ENCODE assay signal across 8 mouse cellular contexts in the genomic region with DNA sequence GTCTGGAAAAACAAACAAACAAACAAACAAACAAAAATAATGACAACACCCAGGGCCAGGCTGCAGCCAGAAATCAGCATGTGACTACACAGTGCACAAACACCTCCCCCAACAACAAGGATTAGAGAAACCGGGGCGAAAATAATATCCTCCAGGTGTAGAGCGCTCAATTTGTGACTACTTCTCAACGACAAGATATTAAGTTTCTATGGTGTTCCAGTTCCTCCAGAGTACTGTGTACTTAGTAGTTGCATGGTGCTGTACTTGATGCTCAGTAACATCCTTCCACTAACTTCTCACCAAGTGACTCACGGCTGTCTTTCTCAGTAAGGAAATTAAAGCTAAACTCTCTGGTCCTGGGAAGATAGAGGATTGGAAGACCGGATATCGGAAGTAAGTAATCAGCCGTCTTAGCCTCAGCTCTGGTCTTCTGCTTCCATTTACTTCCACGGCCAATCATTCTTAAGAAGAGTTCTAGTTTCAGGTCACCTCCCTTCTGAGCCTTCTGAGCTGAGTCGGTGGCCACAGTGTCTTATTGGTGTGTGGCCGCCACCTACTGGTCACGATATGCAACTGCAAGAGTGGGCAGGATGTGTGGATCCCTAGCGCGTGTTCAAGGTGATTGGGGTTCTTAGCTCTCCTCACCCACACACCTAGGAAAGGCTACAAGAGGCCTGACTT. TPM values are rescaled to one million over a fixed set of nuclear protein-coding genes. Genes with fewer than 3 reads are reported as not detected.
A peak's percentile ranks its signal among the peaks of the same experiment; 100 is the strongest.
DNase-seq lines count a peak whose midpoint lies in the region; ATAC-seq and TF ChIP-seq lines count a peak whose summit lies in the region.

No protein-coding gene starts in this region.

- H3K9me3 ChIP-seq in embryonic facial prominence, embryonic 15.5 days (replicated peaks), result no peaks in the 10 kb centered on the region
- no peaks in the 10 kb centered on the region for H3K9me3 ChIP-seq in limb, embryonic 14.5 days (ENCODE audit: control insufficient read depth, low read length)
- H3K9me3 ChIP-seq in midbrain, postnatal 0 days (ENCODE audit: low read length), result no peaks in the 10 kb centered on the region

- peak; percentile 77 for ATAC-seq in embryonic facial prominence, embryonic 15.5 days (ENCODE audit: insufficient number of reproducible peaks, low FRiP score, low TSS enrichment, low read depth)
- peak; percentile 78 for ATAC-seq in limb, embryonic 14.5 days (ENCODE audit: low FRiP score, low read depth)
- peak; percentile 86 for ATAC-seq in midbrain, postnatal 0 days (ENCODE audit: low FRiP score)

- H3K4me2 ChIP-seq in embryonic facial prominence, embryonic 15.5 days (replicated peaks), result no peak overlapping the region
- no peak overlapping the region for H3K4me2 ChIP-seq in limb, embryonic 14.5 days (replicated peaks; ENCODE audit: low read depth, low read length, severe bottlenecking)
- H3K4me2 ChIP-seq in midbrain, postnatal 0 days (ENCODE audit: low read depth, low read length, poor library complexity, severe bottlenecking), result no peak overlapping the region

- H3K27me3 ChIP-seq in embryonic facial prominence, embryonic 15.5 days, result peaks cover 15% of the 10 kb centered on the region; the same call in 1 of the 2 replicates
- H3K27me3 ChIP-seq in limb, embryonic 14.5 days (ENCODE audit: control insufficient read depth, insufficient read depth, low read length), result no peaks in the 10 kb centered on the region
- 0 out of 2 replicates have a peak, but pooled peaks cover 3% of the 10 kb centered on the region for H3K27me3 ChIP-seq in midbrain, postnatal 0 days (ENCODE audit: insufficient read depth, low read length)

- TF ChIP-seq POLR2A in bone marrow, adult 2 months (IDR thresholded peaks at IDR 0.05; ENCODE audit: borderline replicate concordance, control insufficient read depth, low read depth, low read length), result no peak
- no peak for TF ChIP-seq POLR2A in limb, embryonic 14.5 days (IDR thresholded peaks at IDR 0.05; ENCODE audit: borderline replicate concordance, extremely low read depth, insufficient read depth, insufficient read length)

- H3K4me3 ChIP-seq in bone marrow, adult 2 months (replicated peaks; ENCODE audit: control insufficient read depth, low read depth, low read length), result no peak overlapping the region
- H3K4me3 ChIP-seq in embryonic facial prominence, embryonic 15.5 days (replicated peaks), result no peak overlapping the region
- no peak overlapping the region for H3K4me3 ChIP-seq in limb, embryonic 14.5 days (replicated peaks; ENCODE audit: low read length)
- no peak overlapping the region for H3K4me3 ChIP-seq in midbrain, postnatal 0 days (ENCODE audit: low read depth, low read length)

- DNase-seq in A20 (ENCODE audit: low read depth, low spot score), result peak; percentile 86
- peak; percentile 60 to 70 for DNase-seq in heart, adult 9 months (ENCODE audit: low spot score in 2 of 2)
- DNase-seq in kidney, adult 9 months, result peak; percentile 90
- DNase-seq in limb, embryonic 14.5 days (ENCODE audit: low spot score), result peak; percentile 83
- peak; percentile 87 for DNase-seq in midbrain, postnatal 0 days (ENCODE audit: low spot score)
- peak; percentile 72 to 85 for DNase-seq in spleen, postnatal 10 days (ENCODE audit: low spot score in 2 of 2)

- TF ChIP-seq CTCF in bone marrow, adult 2 months (IDR thresholded peaks at IDR 0.05; ENCODE audit: control insufficient read depth, insufficient read depth, low read length), result peak; percentile 99
- TF ChIP-seq CTCF in midbrain, postnatal 0 days (IDR thresholded peaks at IDR 0.05), result peak; percentile 100

- H3K9ac ChIP-seq in embryonic facial prominence, embryonic 15.5 days, result no peak overlapping the region
- no peak overlapping the region for H3K9ac ChIP-seq in limb, embryonic 14.5 days (ENCODE audit: low read depth, low read length, severe bottlenecking)
- no peak overlapping the region for H3K9ac ChIP-seq in midbrain, postnatal 0 days (replicated peaks; ENCODE audit: low read length, poor library complexity, severe bottlenecking)

- no peaks in the 10 kb centered on the region for H3K4me1 ChIP-seq in bone marrow, adult 2 months (ENCODE audit: control insufficient read depth, insufficient read depth, low read length)
- H3K4me1 ChIP-seq in embryonic facial prominence, embryonic 15.5 days, result no peaks in the 10 kb centered on the region
- no peaks in the 10 kb centered on the region for H3K4me1 ChIP-seq in limb, embryonic 14.5 days (ENCODE audit: control insufficient read depth, insufficient read depth, low read length)
- H3K4me1 ChIP-seq in midbrain, postnatal 0 days (ENCODE audit: insufficient read depth, low read length), result no peaks in the 10 kb centered on the region

- WGBS in bone marrow, adult 2 months, result 34% methylated on average over 14 of the region's 14 CpGs
- WGBS in embryonic facial prominence, embryonic 15.5 days, result 23% methylated on average over 14 of the region's 14 CpGs
- WGBS in limb, embryonic 14.5 days, result 29% methylated on average over 14 of the region's 14 CpGs
- 38% methylated on average over 14 of the region's 14 CpGs for WGBS in midbrain, postnatal 0 days

- no peaks in the 10 kb centered on the region for H3K36me3 ChIP-seq in embryonic facial prominence, embryonic 15.5 days
- no peaks in the 10 kb centered on the region for H3K36me3 ChIP-seq in limb, embryonic 14.5 days (ENCODE audit: control insufficient read depth, insufficient read depth, low read length)
- H3K36me3 ChIP-seq in midbrain, postnatal 0 days (ENCODE audit: insufficient read depth, low read length), result no peaks in the 10 kb centered on the region

- no peak overlapping the region for H3K27ac ChIP-seq in bone marrow, adult 2 months (ENCODE audit: control insufficient read depth, insufficient read depth, low read depth, low read length, poor library complexity)
- H3K27ac ChIP-seq in embryonic facial prominence, embryonic 15.5 days (replicated peaks), result no peak overlapping the region
- no peak overlapping the region for H3K27ac ChIP-seq in limb, embryonic 14.5 days (replicated peaks; ENCODE audit: low read depth, low read length)
- H3K27ac ChIP-seq in midbrain, postnatal 0 days (ENCODE audit: low read depth, low read length), result no peak overlapping the region

RNA-seq across cellular contexts. Expression of gene Cldn10, which starts 19.9 kb away (rescaled TPM):
- 1.3 and 2.6 TPM in 2 replicates for polyA plus RNA-seq in bone marrow, adult 2 months (2011; ENCODE audit: insufficient read depth, insufficient read length, low replicate concordance, missing spikeins)
- 9.3 and 11.5 TPM in 2 replicates for polyA plus RNA-seq in embryonic facial prominence, embryonic 15.5 days (2015; fragmentation: Nextera tagmentation; extraction: Ambion mirVana)
- polyA plus RNA-seq in limb, embryonic 14.5 days (2012; rRNA removed), result 0.61 and 0.65 TPM in 2 replicates
- polyA plus RNA-seq in limb, embryonic 14.5 days (2014; fragmentation: Nextera tagmentation; extraction: Ambion mirVana), result 1.4 and 1.8 TPM in 2 replicates
- 10.7 and 11.8 TPM in 2 replicates for total RNA-seq in midbrain, postnatal 0 days (2014; rRNA removed)
- polyA plus RNA-seq in midbrain, postnatal 0 days (2015; fragmentation: Nextera tagmentation; extraction: Ambion mirVana), result 24.1 and 32.1 TPM in 2 replicates
